Mouse (Mus musculus) embryonic facial prominence, embryonic 14.5 days (tissue): ENCODE results near the gene Pdpr. TPM values are rescaled to one million over a fixed set of nuclear protein-coding genes. Genes with fewer than 3 reads are reported as not detected.
A peak's percentile ranks its signal among the peaks of the same experiment; 100 is the strongest.
"Not testable (repeated sequence)": the region's sequence is repeated elsewhere in the genome, so short reads cannot be mapped to it uniquely, and the experiment has no call there.

Experiments used
- ATAC-seq: fragments of 200-750 bp; cut with Nextera tagmentation; 2 replicates; pipeline ENCODE4 v1.8.0; 2017; ENCODE audit warnings: low read depth, moderate number of reproducible peaks, moderate TSS enrichment
- DNase-seq: peaks from one replicate; pipeline ENCODE4 v3.0.0-alpha.2; 2015; ENCODE audit warnings: low spot score
- H3K27ac ChIP-seq: fragments of 300-500 bp; sonication (generic); replicated peaks from 2 replicates; pipeline ENCODE4 v1.5.1; 2014; ENCODE audit warnings: low read depth, mild to moderate bottlenecking, low read length, moderate library complexity
- H3K27me3 ChIP-seq: fragments of 300-500 bp; sonication (generic); replicated peaks from 2 replicates; pipeline ENCODE4 v1.6.1; 2014; ENCODE audit warnings: low read length; ENCODE audit not compliant: control insufficient read depth, insufficient read depth
- H3K36me3 ChIP-seq: fragments of 300-500 bp; sonication (generic); 2 replicates; pipeline ENCODE4 v1.6.1; 2014; ENCODE audit warnings: low read length, mixed read lengths; ENCODE audit not compliant: control insufficient read depth, insufficient read depth
- H3K4me1 ChIP-seq: fragments of 300-500 bp; sonication (generic); 2 replicates; pipeline ENCODE4 v1.6.1; 2014; ENCODE audit warnings: antibody characterized with exemption, low read length; ENCODE audit not compliant: control insufficient read depth, insufficient read depth
- H3K4me2 ChIP-seq: fragments of 300-500 bp; sonication (generic); 2 replicates; pipeline ENCODE4 v1.6.1; 2014; ENCODE audit warnings: low read depth, mild to moderate bottlenecking, low read length, moderate library complexity, mixed read lengths
- H3K4me3 ChIP-seq: fragments of 300-500 bp; sonication (generic); 2 replicates; pipeline ENCODE4 v1.5.1; 2014; ENCODE audit warnings: low read depth, mild to moderate bottlenecking, low read length
- H3K9ac ChIP-seq: fragments of 300-500 bp; sonication (generic); 2 replicates; pipeline ENCODE4 v1.6.1; 2014; ENCODE audit warnings: low read depth, mild to moderate bottlenecking, low read length, moderate library complexity, mixed read lengths
- H3K9me3 ChIP-seq: fragments of 300-500 bp; sonication (generic); 2 replicates; pipeline ENCODE4 v1.6.1; 2016; ENCODE audit warnings: low read length; ENCODE audit not compliant: control insufficient read depth
- WGBS: fragments of 180-500 bp; shearing (Covaris S2); extraction: QIAGEN DNeasy Blood & Tissue Kit; methylation state at CpG from one replicate; pipeline ENCODE4 v1.1.7; 2014; 5-methylcytosine and 5-hydroxymethylcytosine counted together
- polyA plus RNA-seq: library from polyadenylated mRNA; unstranded; fragments of >200 nt; fragmentation: Nextera tagmentation; extraction: Ambion mirVana; gene quantifications from 2 replicates; pipeline ENCODE4 v1.2.1, GENCODE M21; 2014

Gene Pdpr
- polyA plus RNA-seq, 1 experiment from 2014 or later: 7.0 TPM

- no peak for ATAC-seq
- 90% methylated on average over 5 of the region's 5 CpGs for WGBS
Observed at GRCm38 (mm10) chr8:111114891-111115290, 20.5 kb downstream of the Pdpr start.

GRCm38 (mm10) chr8:111119481-111119880 lies 25.1 kb downstream of the Pdpr start:
- DNase-seq (no peak), ATAC-seq (no peak)
- H3K9ac ChIP-seq: no peak overlapping the region
- H3K4me2 ChIP-seq: no peak overlapping the region
- no peak overlapping the region for H3K4me3 ChIP-seq
- no peaks in the 10 kb centered on the region for H3K27me3 ChIP-seq
- H3K4me1 ChIP-seq: no peaks in the 10 kb centered on the region
- WGBS: 90% methylated on average over 3 of the region's 3 CpGs
- H3K9me3 ChIP-seq: no peaks in the 10 kb centered on the region
- H3K36me3 ChIP-seq: peaks cover 88% of the 10 kb centered on the region
- H3K27ac ChIP-seq: no peak overlapping the region

More at GRCm38 (mm10) chr8:111114891-111115290, 20.5 kb downstream of the Pdpr start:
- no peak overlapping the region for H3K27ac ChIP-seq
- H3K27me3 ChIP-seq: no peaks in the 10 kb centered on the region
- DNase-seq: no peak
- no peaks in the 10 kb centered on the region for H3K4me1 ChIP-seq
- no peak overlapping the region for H3K9ac ChIP-seq
- no peak overlapping the region for H3K4me2 ChIP-seq
- no peak overlapping the region for H3K4me3 ChIP-seq
- H3K36me3 ChIP-seq: peaks cover 74% of the 10 kb centered on the region
- no peaks in the 10 kb centered on the region for H3K9me3 ChIP-seq

GRCm38 (mm10) chr8:111130756-111131155 lies 36.3 kb downstream of the Pdpr start:
- Histone ChIP-seq H3K9ac (no peak overlapping the region), H3K4me2 (no peak overlapping the region), H3K27ac (no peak overlapping the region), H3K27me3 (no peaks in the 10 kb centered on the region), H3K4me3 (no peak overlapping the region), H3K9me3 (no peaks in the 10 kb centered on the region), H3K36me3 (peaks cover 69% of the 10 kb centered on the region), H3K4me1 (no peaks in the 10 kb centered on the region)
- peak; percentile 36 for DNase-seq
- 86% methylated on average over 2 of the region's 2 CpGs for WGBS
- peak; percentile 55; the same call in 1 of the 2 replicates for ATAC-seq

DNA sequence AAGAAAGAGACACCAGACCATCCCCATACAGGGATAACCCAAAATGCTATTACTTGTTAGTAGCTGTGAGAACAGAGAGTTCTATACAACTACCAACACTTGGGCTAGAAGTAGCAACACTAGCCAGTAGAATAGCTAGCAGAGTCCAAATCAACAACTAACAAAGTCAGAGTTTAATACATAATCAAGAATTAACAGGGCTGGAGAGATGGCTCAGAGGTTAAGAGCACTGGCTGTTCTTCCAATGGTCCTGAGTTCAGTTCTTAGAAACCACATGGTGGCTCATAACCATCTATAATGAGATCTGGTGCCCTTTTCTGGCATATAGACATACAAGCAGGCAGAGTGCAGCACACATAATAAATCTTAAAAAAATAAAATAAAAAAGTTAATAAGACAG lies 48.1 kb downstream of the Pdpr start:
- Histone ChIP-seq H3K9ac (no peak overlapping the region), H3K4me3 (no peak overlapping the region), H3K27ac (no peak overlapping the region), H3K4me1 (peaks cover 7% of the 10 kb centered on the region; the same call in 1 of the 2 replicates), H3K36me3 (peaks cover 10% of the 10 kb centered on the region), H3K4me2 (no peak overlapping the region), H3K27me3 (no peaks in the 10 kb centered on the region), H3K9me3 (no peaks in the 10 kb centered on the region)
- ATAC-seq (no peak), DNase-seq (no peak)

DNA sequence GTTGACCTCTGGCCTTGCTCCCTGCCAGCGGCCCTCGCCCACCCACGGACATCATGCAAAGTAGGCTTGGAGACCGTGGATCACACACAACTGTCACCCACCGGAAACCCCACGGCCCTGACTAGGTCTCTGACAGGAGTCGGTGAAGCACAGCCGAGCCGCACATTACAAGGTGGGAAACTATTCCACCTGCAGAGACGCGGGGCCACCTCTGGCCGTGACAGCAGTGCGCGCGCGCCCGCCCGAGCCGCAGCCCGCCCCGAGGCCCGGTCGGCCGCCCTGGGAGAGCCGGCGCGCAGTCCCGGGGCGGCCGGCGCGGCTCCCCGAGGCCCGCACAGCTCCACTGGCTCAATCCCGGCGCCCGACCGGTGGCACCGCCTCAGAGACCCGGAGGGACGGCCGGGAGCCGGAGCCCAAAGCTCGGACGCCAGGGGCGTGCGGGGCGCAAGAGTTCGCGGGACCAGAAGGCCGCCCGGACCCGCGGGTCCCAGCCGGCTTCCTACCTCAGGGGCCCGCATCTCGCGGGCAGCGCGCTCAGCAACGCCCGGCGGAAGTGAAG lies 50.5 kb downstream of the Pdpr start:
- not testable (repeated sequence) for H3K27ac ChIP-seq, H3K9me3 ChIP-seq, H3K27me3 ChIP-seq, DNase-seq, H3K36me3 ChIP-seq, H3K4me1 ChIP-seq
- peak; percentile 55; the same call in 1 of the 2 replicates for ATAC-seq
- Histone ChIP-seq H3K4me2 (peak overlapping the region; percentile 74), H3K9ac (peak overlapping the region; percentile 75), H3K4me3 (peak overlapping the region; percentile 67)
- WGBS: 0% methylated on average over 9 of the region's 63 CpGs

- H3K9ac ChIP-seq: peak overlapping the region; percentile 75
- under 1% methylated on average over 18 of the region's 74 CpGs for WGBS
- ATAC-seq: peak; percentile 94
Observed at GRCm38 (mm10) chr8:111145460-111146012, 51.1 kb downstream of the Pdpr start.

GRCm38 (mm10) chr8:111155721-111156436 lies 61.4 kb downstream of the Pdpr start:
- ATAC-seq: no peak
- no peaks in the 10 kb centered on the region for H3K9me3 ChIP-seq
- H3K9ac ChIP-seq: no peak overlapping the region
- no peaks in the 10 kb centered on the region for H3K4me1 ChIP-seq
- WGBS: 82% methylated on average over 8 of the region's 8 CpGs
- no peaks in the 10 kb centered on the region for H3K27me3 ChIP-seq
- no peak overlapping the region for H3K27ac ChIP-seq
- no peak for DNase-seq
- peaks cover 73% of the 10 kb centered on the region for H3K36me3 ChIP-seq
- H3K4me3 ChIP-seq: no peak overlapping the region
- H3K4me2 ChIP-seq: no peak overlapping the region

More at GRCm38 (mm10) chr8:111145460-111146012, 51.1 kb downstream of the Pdpr start:
- not testable (repeated sequence) for H3K27ac ChIP-seq, H3K9me3 ChIP-seq, H3K27me3 ChIP-seq, H3K36me3 ChIP-seq, H3K4me1 ChIP-seq
- peak overlapping the region; percentile 79 for H3K4me2 ChIP-seq
- peak; percentile 92 for DNase-seq
- H3K4me3 ChIP-seq: peak overlapping the region; percentile 67

- Histone ChIP-seq H3K27me3 (no peaks in the 10 kb centered on the region), H3K27ac (no peak overlapping the region), H3K4me3 (no peak overlapping the region), H3K4me2 (no peak overlapping the region), H3K4me1 (no peaks in the 10 kb centered on the region), H3K9me3 (no peaks in the 10 kb centered on the region), H3K36me3 (peaks cover 85% of the 10 kb centered on the region), H3K9ac (no peak overlapping the region)
- ATAC-seq (peak; percentile 65), DNase-seq (peak; percentile 23)
- WGBS: 66% methylated on average over 11 of the region's 14 CpGs
Observed at GRCm38 (mm10) chr8:111157617-111158016, 63.2 kb downstream of the Pdpr start.
